Mouse (Mus musculus): ENCODE results near the gene Pax8.

The Pax8 gene

DNA sequence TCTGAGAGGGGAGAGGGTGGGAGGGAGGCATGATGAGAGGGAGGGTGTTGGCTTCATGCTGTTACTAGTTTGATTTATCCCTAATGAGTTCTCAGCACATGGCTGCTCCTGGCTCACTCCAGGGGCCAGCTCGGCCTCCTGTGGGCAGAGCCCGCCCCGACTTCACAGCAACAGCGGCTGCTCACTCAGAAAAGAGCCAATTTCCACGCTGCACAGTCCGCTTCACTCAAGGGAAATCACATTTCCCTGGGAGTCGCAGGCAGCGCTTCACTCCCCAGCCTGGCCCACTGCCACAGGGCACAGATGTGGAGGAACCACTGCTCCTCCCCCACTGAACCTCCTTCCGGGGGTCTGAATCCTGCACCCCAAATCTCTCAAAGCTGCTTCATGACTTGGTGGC lies 58.7 kb downstream of the Pax8 start:
- no peak for DNase-seq (ENCODE audit: low read depth, low spot score)

- DNase-seq (ENCODE audit: low read depth, low spot score): no peak
Measured at GRCm38 (mm10) chr2:24413677-24414076, 61.7 kb downstream of the Pax8 start.

DNA sequence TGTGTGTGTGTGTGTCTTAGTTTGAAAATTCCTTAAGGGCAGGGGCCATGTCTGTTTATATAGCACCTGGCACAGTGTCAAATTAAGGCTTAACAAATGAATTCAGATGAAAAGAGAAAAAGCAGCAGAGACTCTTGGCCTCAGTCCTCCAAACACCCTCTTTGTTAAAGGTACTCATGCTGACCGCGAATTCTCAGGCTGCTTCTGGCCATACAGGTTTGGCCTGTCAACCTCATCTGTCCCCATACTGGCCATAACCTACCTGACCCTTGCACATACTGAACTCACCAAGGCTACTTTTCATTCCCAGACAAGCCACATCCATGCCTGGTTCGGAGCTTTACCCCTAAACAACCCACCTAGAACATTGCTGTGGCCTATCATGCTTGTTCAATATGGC lies 62.2 kb downstream of the Pax8 start:
- DNase-seq (ENCODE audit: low read depth, low spot score): no peak

GRCm38 (mm10) chr2:24409166-24409565 lies 66.2 kb downstream of the Pax8 start:
- DNase-seq (ENCODE audit: low read depth, low spot score): peak; percentile 60

DNA sequence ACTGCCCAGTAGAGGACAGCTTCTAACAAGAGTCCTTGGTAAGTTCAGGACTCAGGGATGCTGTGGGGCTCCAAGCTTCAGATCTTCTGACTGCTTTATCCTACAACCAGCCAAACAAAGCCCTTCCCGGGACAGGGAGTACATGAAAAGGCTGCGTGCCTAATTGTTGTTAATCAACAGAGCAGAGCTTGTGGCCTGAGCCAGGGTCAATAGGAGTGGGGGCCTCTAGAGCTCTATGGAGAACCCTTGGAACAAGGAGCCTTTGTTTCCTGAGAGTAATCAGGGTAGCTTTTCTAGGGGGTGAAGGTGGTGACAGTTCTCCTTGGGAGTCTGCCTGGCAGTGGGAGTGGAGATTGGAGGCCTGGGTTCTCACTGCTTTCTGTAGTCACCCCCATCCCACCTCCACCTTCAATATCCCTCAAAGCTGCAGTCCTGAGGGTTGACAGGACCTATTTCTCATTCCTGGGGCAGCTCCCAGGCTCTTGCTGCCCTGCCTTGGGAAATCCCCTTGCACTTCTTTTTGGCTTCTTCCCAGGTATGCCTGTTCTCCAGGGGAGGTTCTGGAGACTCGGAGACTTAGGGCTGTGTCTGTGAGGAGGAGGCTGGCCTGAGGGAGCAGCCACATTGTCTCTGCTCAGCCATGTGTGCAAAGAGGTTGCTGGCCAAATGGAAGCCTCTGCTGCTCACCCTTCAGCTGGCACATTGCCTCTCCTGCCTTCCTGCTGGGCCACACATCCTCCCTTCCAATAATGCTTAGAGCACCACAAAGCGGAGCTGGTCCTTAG lies 67.5 kb downstream of the Pax8 start:
- DNase-seq (ENCODE audit: low read depth, low spot score): no peak

- peak; percentile 53 for DNase-seq (ENCODE audit: low read depth, low spot score)
Measured at GRCm38 (mm10) chr2:24405345-24406012, 69.9 kb downstream of the Pax8 start.

DNA sequence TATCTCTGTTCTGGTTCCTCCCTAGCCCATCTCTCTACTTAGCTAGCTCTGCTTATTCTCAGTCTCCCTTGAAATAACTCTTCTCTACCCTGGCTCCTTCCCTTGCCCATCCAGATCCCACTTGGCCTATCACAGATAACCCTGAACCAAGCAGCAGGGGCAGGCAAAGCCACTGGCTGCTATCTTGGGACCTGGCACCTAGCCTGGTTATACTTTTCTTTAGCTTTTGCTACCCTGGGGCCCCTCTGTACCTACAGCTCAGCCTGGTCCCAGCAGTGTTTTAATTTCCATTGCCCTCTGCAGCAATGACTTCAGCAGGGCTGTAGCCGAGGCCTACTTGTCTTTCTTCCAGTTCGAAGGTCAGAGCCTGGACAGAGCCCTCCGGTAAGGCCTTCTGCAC lies 74.7 kb downstream of the Pax8 start:
- no peak for DNase-seq (ENCODE audit: low read depth, low spot score)

GRCm38 (mm10) chr2:24397115-24397514 lies 78.3 kb downstream of the Pax8 start:
- DNase-seq (ENCODE audit: low read depth, low spot score): no peak

- DNase-seq (ENCODE audit: low read depth, low spot score): no peak
Measured at GRCm38 (mm10) chr2:24393251-24393650, 82.1 kb downstream of the Pax8 start.

- DNase-seq (ENCODE audit: low read depth, low spot score): no peak
Measured at GRCm38 (mm10) chr2:24387361-24388283, 87.8 kb downstream of the Pax8 start.

- peak; percentile 29 for DNase-seq (ENCODE audit: low read depth, low spot score)
Measured at GRCm38 (mm10) chr2:24386964-24387320, 88.5 kb downstream of the Pax8 start.

GRCm38 (mm10) chr2:24386158-24386963 lies 89.0 kb downstream of the Pax8 start:
- peak; percentile 92 for DNase-seq (ENCODE audit: low read depth, low spot score)

DNA sequence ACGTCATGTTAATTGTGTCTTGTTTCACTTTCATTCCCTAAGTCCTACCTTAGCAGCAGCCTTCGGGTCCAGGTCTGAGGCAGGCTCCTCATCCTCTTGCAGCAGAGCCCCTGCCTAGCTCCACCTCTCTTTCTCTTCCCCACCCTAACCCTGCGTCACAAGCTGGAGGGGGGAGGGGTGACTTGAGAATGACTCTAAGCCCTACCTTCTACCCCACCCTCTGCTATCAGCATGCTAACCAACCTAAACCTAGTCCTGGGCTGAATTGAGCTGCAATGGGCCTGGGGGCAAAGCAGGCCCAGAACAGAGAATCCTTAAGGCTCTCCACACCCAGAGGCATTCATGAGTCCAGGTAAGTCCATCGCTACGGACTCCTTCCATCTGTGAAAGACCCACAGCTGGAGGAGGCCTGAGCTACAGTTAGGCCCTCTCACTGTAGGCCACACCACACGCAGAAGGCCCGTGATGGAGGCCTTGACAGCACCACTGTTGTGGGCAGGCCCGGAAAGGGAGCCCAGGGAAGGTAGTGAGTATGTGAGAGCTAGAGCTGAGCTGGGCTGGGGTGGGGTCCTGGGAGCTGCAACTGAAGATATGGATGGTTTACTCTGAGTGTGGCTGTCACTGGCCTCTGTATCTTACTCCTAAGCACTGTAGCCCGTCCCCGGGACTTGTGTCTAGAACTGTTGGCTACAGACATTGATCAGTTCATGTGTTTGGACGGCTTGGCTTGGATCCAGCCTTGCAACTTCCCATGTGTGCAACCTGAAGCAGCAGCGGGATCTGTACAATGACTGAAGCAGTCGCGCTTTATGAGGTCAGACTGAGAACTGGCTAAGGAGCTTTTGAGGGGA lies 90.1 kb downstream of the Pax8 start:
- peak; percentile 92 for DNase-seq (ENCODE audit: low read depth, low spot score)

- DNase-seq (ENCODE audit: low read depth, low spot score): no peak
Measured at GRCm38 (mm10) chr2:24384393-24384792, 91.0 kb downstream of the Pax8 start.

GRCm38 (mm10) chr2:24383636-24384035 lies 91.8 kb downstream of the Pax8 start:
- no peak for DNase-seq (ENCODE audit: low read depth, low spot score)

GRCm38 (mm10) chr2:24382456-24383230 lies 92.8 kb downstream of the Pax8 start:
- no peak for DNase-seq (ENCODE audit: low read depth, low spot score)

GRCm38 (mm10) chr2:24378747-24379450 lies 96.5 kb downstream of the Pax8 start:
- no peak for DNase-seq (ENCODE audit: low read depth, low spot score)
